Mouse (Mus musculus) testis, adult 2 months (tissue): ENCODE measurements around the gene Rpl21.

Source experiments
- CTCF ChIP-seq: fragments of 200-500 bp; IDR thresholded peaks from 2 replicates; pipeline ENCODE4 v1.5.1; 2012; ENCODE audit warnings: low read depth, mild to moderate bottlenecking, inconsistent platforms, low read length, moderate library complexity; ENCODE audit not compliant: control insufficient read depth, insufficient read depth, insufficient replicate concordance
- POLR2A ChIP-seq: fragments of 200-500 bp; IDR thresholded peaks from 2 replicates; pipeline ENCODE4 v1.6.1; 2012; ENCODE audit warnings: low read depth, mild to moderate bottlenecking, inconsistent platforms, low read length, moderate library complexity; ENCODE audit not compliant: control insufficient read depth

DNA sequence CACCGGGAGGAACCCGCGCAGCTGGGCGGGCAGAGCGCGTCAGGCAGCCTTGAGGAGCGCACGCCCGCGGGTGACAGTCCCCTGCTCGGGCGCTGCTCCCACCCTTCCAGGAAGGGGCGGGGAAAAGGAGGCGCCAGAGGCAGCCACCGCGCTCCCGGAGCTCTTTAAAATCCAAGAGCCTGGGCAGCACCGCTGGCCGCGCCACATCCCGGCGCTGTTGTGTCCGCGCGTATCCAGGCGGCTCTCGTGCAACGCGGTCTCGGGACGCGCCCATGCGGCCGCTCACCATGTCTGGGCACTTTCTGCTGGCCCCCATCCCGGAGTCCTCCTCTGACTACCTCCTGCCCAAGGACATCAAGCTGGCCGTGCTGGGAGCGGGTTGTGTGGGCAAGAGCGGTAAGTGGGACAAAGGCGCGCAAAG is 12.3 kb downstream of the Rpl21 start, which contains the start of gene Rasl11a:
- TF ChIP-seq CTCF (no peak), POLR2A (peak; percentile 33; the same call in 1 of the 2 replicates)
